Mouse (Mus musculus): ENCODE data around the gene 9430097D07Rik.

Gene 9430097D07Rik

DNA sequence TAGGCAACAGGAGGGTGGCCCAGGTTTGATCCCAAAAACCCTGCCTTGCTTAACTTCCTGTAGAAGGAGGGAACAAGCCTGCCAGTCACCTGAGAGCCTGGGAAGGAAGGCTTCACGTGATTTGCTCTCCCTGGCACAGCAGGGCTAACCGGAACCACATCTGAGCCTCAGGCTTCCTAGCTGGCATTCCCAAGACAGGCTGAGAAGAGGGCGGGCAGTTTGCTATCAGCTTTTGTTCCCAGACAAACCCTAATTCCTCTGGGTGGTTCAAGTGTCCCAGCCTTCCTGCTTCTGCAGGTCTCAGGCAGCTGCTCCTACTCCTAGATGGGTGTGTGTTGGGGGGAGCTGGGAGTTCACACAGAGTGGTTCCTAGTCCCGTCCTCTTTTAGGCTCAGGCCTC is 20.0 kb downstream of the 9430097D07Rik start:
- H3K36me3 ChIP-seq (ENCODE audit: control insufficient read depth, insufficient read depth, low read length, poor library complexity, severe bottlenecking) = peaks cover 1% of the 10 kb centered on the region; the same call in 1 of the 2 replicates
- no peaks in the 10 kb centered on the region for H3K27me3 ChIP-seq (ENCODE audit: control insufficient read depth, insufficient read depth, low read length, poor library complexity, severe bottlenecking)
- no peak for DNase-seq (ENCODE audit: low read depth, low spot score)

DNA sequence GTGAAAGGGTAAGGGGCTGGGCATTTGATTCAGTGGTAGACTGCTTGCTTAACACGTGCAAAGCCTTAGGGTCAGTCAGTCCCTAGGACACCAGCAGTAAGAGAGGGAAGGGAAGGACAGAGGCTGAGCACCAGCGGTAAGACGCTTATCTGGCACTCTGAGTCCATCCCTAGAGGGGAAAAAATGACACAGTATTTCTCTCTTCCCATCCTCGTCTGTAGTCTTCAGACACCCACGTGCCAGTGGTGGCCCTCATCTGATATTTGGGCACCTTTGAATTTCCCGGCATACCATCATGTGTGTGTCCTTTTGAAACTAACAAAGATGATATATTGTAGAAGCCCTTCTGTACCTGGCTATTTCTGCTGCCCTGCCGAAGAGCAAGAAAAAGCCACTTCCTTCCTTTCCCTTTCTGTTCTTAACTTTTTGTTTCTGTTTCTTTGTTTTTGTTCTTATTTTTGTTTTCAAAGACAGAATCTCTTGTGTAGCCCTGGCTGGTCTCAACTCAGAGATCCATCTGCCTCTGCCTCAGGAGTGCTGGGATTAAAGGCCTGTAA is 21.8 kb downstream of the 9430097D07Rik start:
- H3K27me3 ChIP-seq (ENCODE audit: control insufficient read depth, insufficient read depth, low read length, poor library complexity, severe bottlenecking) = no peaks in the 10 kb centered on the region
- 0 out of 2 replicates have a peak, but pooled peaks cover 1% of the 10 kb centered on the region for H3K36me3 ChIP-seq (ENCODE audit: control insufficient read depth, insufficient read depth, low read length, poor library complexity, severe bottlenecking)
- DNase-seq (ENCODE audit: low read depth, low spot score) = peak; percentile 50

DNA sequence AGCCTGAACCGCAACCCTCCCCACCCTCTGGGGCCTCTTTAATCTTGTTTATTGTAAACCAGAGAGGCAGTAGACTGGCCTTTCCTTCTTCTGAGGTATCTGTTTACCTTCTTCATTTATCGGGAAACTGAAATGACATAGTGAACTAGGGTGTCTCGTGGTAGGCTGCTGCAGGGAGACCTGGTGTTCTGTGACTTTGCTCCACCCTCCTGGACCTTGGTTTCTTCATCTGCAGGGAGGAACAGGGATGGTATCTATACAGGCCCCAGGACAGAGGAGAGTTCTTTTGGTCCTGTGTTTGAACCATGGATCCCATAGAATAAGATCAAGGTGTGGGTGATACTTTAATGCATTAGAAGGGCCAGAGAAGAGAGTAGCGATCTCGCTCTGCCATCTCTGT is 24.2 kb downstream of the 9430097D07Rik start:
- no peak for DNase-seq (ENCODE audit: low read depth, low spot score)
- H3K36me3 ChIP-seq (ENCODE audit: control insufficient read depth, insufficient read depth, low read length, poor library complexity, severe bottlenecking) = no peaks in the 10 kb centered on the region
- no peaks in the 10 kb centered on the region for H3K27me3 ChIP-seq (ENCODE audit: control insufficient read depth, insufficient read depth, low read length, poor library complexity, severe bottlenecking)

DNA sequence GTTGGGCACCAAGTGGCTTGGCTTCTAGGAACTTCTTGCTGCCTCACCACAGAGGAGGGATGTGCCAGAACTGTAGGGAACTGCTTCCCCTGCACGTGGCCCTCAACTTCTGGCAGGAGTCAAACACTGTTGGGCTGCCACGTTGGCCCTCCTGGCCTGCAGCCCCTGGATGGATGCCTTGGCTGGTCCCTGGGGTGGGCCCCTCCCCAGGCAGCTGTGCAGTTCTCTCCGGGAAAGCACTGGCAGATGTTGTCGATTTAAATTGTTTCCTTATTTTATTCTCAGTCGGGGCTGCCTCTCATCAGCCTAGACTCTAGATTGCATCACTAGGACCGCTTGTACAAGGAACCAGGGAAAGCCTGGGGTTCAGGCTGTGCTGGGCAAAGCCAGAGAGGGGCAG is 25.7 kb downstream of the 9430097D07Rik start:
- Histone ChIP-seq H3K27me3 (ENCODE audit: control insufficient read depth, insufficient read depth, low read length, poor library complexity, severe bottlenecking) (no peaks in the 10 kb centered on the region), H3K36me3 (ENCODE audit: control insufficient read depth, insufficient read depth, low read length, poor library complexity, severe bottlenecking) (no peaks in the 10 kb centered on the region; the same call in 1 of the 2 replicates)
- DNase-seq (ENCODE audit: low read depth, low spot score) = no peak

DNA sequence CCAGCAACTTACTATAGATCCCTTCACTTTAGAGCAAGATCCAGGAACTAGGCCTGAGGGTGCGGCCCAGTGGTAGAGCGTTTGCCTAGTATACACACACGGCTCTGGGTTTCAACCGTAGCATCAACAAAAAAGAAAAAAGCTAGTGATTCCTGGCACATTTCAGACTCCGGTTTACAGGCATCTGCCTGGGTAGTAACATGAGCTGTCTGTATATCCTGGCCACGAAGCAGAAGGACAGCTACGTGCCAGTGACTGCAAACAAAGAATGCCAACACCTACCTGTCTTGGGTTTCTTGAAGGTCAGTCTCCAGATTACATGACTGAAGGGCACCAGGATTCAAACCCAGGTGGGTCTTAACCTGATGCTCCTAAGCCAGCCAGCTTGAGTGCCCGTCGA is 26.3 kb downstream of the 9430097D07Rik start:
- no peak for DNase-seq (ENCODE audit: low read depth, low spot score)

DNA sequence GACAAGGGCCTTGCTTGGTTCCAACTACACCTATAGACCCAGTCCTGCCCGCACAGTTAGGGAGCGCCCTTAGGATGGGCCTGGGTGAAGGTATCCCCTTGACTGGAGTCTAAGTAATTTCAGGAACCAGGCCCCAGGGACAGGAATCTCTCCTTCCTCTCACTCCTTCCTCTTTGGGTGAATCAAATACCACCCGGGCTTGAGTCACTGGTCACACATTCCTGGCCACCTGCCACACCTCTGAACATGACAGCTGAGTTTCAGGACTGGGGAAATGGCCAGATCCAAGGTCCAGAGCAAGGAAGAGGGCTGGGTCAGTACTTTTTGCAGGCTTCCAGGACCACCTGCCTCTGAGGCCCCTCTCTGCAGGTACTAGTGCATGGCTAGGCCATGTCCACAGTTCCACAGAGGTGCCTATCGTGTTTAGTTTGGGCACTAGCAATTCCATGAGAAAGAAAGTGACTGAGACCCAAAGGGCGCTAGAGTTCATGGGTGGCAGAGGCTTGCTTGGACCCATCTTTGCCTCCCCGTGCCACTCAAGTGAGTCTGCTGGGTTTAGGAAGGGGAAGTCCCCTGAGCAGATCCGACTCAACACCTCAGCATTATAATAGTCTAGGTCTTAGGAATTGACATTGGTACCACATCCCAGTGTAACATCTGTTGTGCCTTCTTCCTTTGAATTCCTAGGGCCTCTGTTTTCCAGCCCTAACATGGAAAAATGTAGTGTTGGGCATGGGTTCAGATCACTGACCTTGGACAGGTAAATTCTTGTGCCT is 27.3 kb downstream of the 9430097D07Rik start:
- no peaks in the 10 kb centered on the region for H3K27me3 ChIP-seq (ENCODE audit: control insufficient read depth, insufficient read depth, low read length, poor library complexity, severe bottlenecking)
- H3K36me3 ChIP-seq (ENCODE audit: control insufficient read depth, insufficient read depth, low read length, poor library complexity, severe bottlenecking) = no peaks in the 10 kb centered on the region; the same call in 1 of the 2 replicates
- no peak for DNase-seq (ENCODE audit: low read depth, low spot score)

More for the DNA sequence above, 26.3 kb downstream of the 9430097D07Rik start:
- H3K36me3 ChIP-seq (ENCODE audit: control insufficient read depth, insufficient read depth, low read length, poor library complexity, severe bottlenecking) = no peaks in the 10 kb centered on the region; the same call in 1 of the 2 replicates
- no peaks in the 10 kb centered on the region for H3K27me3 ChIP-seq (ENCODE audit: control insufficient read depth, insufficient read depth, low read length, poor library complexity, severe bottlenecking)

DNA sequence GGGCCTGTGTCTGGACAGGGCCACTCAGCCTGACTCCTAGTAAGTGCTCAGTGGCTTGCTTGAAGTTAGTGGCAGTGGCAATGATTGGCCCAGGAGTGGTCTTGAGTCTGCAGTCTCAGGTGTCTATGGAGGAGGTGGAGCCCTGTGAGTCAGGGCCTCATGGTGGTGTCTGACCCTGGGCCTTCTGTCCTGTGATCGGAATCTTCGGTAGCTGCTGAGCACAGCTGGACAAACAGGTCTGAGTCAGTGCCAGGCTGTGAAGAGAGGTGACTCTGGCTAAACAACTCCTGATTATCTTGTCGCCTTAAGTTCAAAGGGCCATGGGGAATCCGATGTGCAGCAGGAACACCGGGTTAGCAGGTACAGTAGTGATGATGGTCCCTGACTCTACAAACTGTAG is 28.1 kb downstream of the 9430097D07Rik start:
- no peaks in the 10 kb centered on the region; the same call in 1 of the 2 replicates for H3K36me3 ChIP-seq (ENCODE audit: control insufficient read depth, insufficient read depth, low read length, poor library complexity, severe bottlenecking)
- no peaks in the 10 kb centered on the region for H3K27me3 ChIP-seq (ENCODE audit: control insufficient read depth, insufficient read depth, low read length, poor library complexity, severe bottlenecking)
- no peak for DNase-seq (ENCODE audit: low read depth, low spot score)

DNA sequence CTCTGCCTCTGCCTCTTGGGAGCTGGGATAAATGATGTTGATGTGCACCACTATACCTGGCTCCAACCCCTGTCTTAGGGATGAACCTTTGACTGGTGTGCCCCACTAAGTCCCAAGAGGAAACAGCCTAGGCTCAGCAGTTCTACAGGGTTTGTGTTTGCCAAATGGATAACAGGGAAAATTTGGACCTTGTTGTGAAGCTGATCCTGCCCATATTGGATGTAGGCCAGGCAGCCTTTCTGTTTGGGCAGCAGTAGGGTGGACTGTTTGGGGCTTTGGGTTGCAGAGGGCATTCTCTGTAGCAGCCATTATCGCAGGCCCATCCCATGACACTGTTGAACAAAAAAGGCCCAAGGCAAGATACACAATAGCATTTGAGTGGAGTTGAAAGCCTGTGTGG is 28.5 kb downstream of the 9430097D07Rik start:
- Histone ChIP-seq H3K36me3 (ENCODE audit: control insufficient read depth, insufficient read depth, low read length, poor library complexity, severe bottlenecking) (no peaks in the 10 kb centered on the region; the same call in 1 of the 2 replicates), H3K27me3 (ENCODE audit: control insufficient read depth, insufficient read depth, low read length, poor library complexity, severe bottlenecking) (no peaks in the 10 kb centered on the region)
- no peak for DNase-seq (ENCODE audit: low read depth, low spot score)

DNA sequence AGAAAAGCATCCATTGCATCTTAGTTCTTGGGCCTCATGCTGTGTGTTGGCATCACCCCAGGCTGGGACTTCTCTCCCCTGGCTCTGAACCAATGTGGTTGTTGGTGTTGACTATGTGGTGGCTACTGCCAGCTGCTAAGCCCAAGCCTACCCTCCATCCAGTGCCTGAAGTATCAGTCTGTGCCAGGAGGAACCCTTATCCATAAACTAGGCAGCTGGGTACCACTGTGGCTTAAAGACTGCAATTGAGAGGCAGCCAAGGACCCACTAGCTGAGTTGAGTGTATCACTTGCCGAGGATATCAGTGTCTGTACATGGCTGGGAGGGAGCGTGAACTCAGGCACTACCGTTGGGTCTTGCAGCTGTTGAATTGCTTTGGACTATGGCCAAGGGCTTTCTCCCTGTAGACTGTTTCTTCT is 32.4 kb downstream of the 9430097D07Rik start:
- H3K36me3 ChIP-seq (ENCODE audit: control insufficient read depth, insufficient read depth, low read length, poor library complexity, severe bottlenecking) = no peaks in the 10 kb centered on the region; the same call in 1 of the 2 replicates
- DNase-seq (ENCODE audit: low read depth, low spot score) = no peak
- no peaks in the 10 kb centered on the region for H3K27me3 ChIP-seq (ENCODE audit: control insufficient read depth, insufficient read depth, low read length, poor library complexity, severe bottlenecking)

DNA sequence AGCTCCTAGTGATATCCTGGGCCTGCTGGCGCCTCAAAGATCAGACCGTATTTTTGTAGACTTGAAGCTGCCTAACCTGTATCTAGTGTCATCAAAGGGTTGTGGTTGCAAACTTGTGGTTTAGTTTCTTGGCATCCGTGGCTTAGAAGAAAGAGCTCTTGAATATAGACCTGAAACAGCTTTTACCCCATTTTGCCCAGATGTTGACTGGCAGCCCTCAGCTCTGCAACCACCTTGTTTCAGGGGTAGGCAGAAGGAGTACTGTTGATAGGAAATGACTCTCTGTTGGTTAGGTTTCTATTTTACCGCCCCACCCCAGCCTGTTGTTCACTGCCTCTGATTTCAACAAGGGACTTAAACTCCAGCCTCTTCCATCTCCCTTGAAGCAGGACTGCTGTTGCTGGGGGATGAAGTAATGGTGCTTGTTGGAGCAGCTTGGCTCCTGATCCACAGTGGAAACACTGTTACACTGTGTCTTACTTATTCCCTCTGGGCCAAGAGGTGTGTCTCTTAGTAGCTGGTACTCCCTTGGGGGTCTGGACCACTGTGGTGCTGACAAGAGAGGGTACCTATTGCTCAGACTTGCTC is 33.4 kb downstream of the 9430097D07Rik start:
- H3K27me3 ChIP-seq (ENCODE audit: control insufficient read depth, insufficient read depth, low read length, poor library complexity, severe bottlenecking) = no peaks in the 10 kb centered on the region
- no peaks in the 10 kb centered on the region; the same call in 1 of the 2 replicates for H3K36me3 ChIP-seq (ENCODE audit: control insufficient read depth, insufficient read depth, low read length, poor library complexity, severe bottlenecking)
- DNase-seq (ENCODE audit: low read depth, low spot score) = no peak

DNA sequence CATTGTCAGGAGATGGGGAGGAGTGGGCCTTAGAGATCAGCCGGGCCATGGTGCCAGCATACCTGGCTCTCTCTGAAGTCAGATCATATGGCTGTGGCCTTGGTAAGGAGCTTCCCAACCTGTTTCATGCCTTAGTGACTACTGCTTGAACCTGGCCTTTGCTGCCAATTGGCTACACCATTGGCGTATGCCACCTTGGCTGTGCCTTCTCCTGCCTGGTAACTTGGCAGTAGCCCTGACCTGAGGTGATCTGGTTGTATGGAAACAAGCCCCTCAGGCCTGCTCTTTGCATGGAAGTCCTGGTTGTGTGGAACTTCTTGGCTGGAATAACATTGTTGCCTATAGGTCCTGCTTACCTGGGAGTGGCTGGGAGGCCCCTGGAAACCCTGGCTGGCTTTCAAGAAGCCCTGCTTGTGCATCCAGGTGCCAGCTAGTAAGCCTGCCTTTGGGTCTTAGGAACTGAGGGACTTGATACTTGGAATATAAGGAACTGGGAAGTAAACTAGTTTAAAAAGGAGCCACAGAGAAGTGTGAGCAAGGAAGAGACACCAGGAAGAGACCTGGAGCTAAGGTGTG is 34.1 kb downstream of the 9430097D07Rik start:
- Histone ChIP-seq H3K27me3 (ENCODE audit: control insufficient read depth, insufficient read depth, low read length, poor library complexity, severe bottlenecking) (no peaks in the 10 kb centered on the region), H3K36me3 (ENCODE audit: control insufficient read depth, insufficient read depth, low read length, poor library complexity, severe bottlenecking) (no peaks in the 10 kb centered on the region; the same call in 1 of the 2 replicates)
- no peak for DNase-seq (ENCODE audit: low read depth, low spot score)

DNA sequence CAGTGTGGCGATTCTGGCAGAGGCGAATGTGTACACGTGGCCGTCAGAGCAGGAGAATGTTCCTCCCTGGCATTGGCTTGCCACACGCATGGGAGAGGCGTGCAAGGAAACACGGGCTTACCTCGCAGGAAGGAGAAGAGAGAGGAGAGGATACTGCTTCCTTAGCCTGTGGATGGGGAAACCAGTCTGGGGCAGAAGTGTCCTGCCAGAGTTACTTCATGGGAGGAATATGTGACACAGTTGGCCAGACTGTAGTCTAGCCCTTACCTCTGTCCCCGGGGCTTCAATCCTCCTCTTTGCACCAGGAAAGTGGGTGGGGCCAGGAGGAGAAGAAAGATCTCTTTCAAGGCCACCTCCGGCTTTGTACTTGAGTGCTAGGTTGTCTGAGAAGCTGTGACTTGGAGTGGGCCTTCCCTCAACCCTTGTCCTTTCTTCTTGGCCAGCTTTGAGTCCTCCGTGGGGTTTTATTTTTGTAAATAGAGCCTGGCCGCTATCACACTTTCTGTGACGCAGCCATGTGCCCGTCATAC is 36.0 kb downstream of the 9430097D07Rik start:
- no peaks in the 10 kb centered on the region for H3K36me3 ChIP-seq (ENCODE audit: control insufficient read depth, insufficient read depth, low read length, poor library complexity, severe bottlenecking)
- DNase-seq (ENCODE audit: low read depth, low spot score) = no peak

DNA sequence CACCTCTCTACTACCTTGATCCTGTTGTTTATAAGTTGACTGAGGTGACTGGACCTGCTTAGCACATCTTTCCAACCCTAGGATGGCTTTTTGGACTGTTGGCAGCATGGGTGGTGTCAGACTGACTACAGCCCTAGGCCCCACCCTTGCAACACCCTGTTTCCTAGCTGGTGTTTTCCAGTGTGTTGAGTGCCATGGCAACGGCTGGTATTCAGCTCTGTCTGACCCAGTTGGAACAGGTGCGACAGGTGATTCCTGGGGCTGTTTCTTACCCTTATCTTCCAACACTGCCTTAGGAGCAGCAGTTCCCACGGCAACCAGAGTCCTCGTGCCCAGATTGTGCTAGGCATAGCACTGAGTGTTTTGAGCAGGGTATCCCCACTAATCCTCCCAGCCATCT is 37.0 kb downstream of the 9430097D07Rik start:
- Histone ChIP-seq H3K36me3 (ENCODE audit: control insufficient read depth, insufficient read depth, low read length, poor library complexity, severe bottlenecking) (no peaks in the 10 kb centered on the region), H3K27me3 (ENCODE audit: control insufficient read depth, insufficient read depth, low read length, poor library complexity, severe bottlenecking) (no peaks in the 10 kb centered on the region)
- no peak for DNase-seq (ENCODE audit: low read depth, low spot score)

More for the DNA sequence above, 36.0 kb downstream of the 9430097D07Rik start:
- H3K27me3 ChIP-seq (ENCODE audit: control insufficient read depth, insufficient read depth, low read length, poor library complexity, severe bottlenecking) = no peaks in the 10 kb centered on the region

DNA sequence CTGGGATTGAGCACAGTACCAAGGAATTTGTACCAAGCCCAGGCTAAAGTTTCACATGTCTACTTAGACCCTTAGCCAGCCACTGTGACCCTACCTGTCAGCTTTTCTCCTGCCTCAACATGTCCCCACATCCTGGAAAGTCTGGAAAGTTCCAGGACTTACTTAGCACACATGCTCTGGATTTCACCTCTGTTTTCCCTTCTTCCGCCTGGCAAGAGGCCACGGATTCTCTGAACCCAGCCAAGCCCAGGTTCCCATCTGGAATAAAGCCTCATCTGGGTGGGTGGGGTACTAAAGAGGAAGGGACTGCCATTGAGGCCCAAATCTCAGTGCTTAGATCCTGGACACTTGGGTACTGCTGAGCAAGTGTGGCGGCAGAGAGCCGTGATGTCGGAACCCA is 37.5 kb downstream of the 9430097D07Rik start:
- DNase-seq (ENCODE audit: low read depth, low spot score) = no peak
- Histone ChIP-seq H3K36me3 (ENCODE audit: control insufficient read depth, insufficient read depth, low read length, poor library complexity, severe bottlenecking) (no peaks in the 10 kb centered on the region), H3K27me3 (ENCODE audit: control insufficient read depth, insufficient read depth, low read length, poor library complexity, severe bottlenecking) (no peaks in the 10 kb centered on the region)

All from splenic B cell, adult 2 months (primary cell).